Mouse (Mus musculus) heart, embryonic 16.5 days (tissue): ENCODE measurements around the gene Syne2. TPM values are rescaled to one million over a fixed set of nuclear protein-coding genes. Genes with fewer than 3 reads are reported as not detected.

Experiments
- ATAC-seq: fragments of 200-750 bp; cut with Nextera tagmentation; replicated peaks from 2 replicates; pipeline ENCODE4 v1.8.0; 2017; ENCODE audit warnings: moderate number of reproducible peaks; ENCODE audit not compliant: insufficient read depth, low FRiP score; ENCODE audit errors: extremely low read depth
- H3K27ac ChIP-seq: fragments of 300-500 bp; sonication (generic); 2 replicates; pipeline ENCODE4 v1.5.1; 2014; ENCODE audit warnings: mild to moderate bottlenecking, low read length, control low read depth, moderate library complexity
- H3K27me3 ChIP-seq: fragments of 300-500 bp; sonication (generic); 2 replicates; pipeline ENCODE4 v1.6.1; 2014; ENCODE audit warnings: low read length, mixed read lengths; ENCODE audit not compliant: control insufficient read depth, insufficient read depth
- H3K36me3 ChIP-seq: fragments of 300-500 bp; sonication (generic); 2 replicates; pipeline ENCODE4 v1.6.1; 2014; ENCODE audit not compliant: control insufficient read depth, insufficient read depth
- H3K4me1 ChIP-seq: fragments of 300-500 bp; sonication (generic); 2 replicates; pipeline ENCODE4 v1.6.1; 2014; ENCODE audit warnings: low read length, mixed read lengths; ENCODE audit not compliant: control insufficient read depth, insufficient read depth
- H3K4me2 ChIP-seq: fragments of 300-500 bp; sonication (generic); 2 replicates; pipeline ENCODE4 v1.6.1; 2014; ENCODE audit warnings: low read depth, mild to moderate bottlenecking, control low read depth, low read length
- H3K4me3 ChIP-seq: fragments of 300-500 bp; sonication (generic); 2 replicates; pipeline ENCODE4 v1.5.1; 2014; ENCODE audit warnings: mild to moderate bottlenecking, control low read depth, low read length
- H3K9ac ChIP-seq: fragments of 300-500 bp; sonication (generic); 2 replicates; pipeline ENCODE4 v1.6.1; 2014; ENCODE audit warnings: low read length, control low read depth
- H3K9me3 ChIP-seq: fragments of 300-500 bp; sonication (generic); replicated peaks from 2 replicates; pipeline ENCODE4 v1.6.1; 2016; ENCODE audit warnings: low read length; ENCODE audit not compliant: control insufficient read depth
- WGBS: fragments of 180-500 bp; shearing (Covaris S2); extraction: QIAGEN DNeasy Blood & Tissue Kit; methylation state at CpG from one replicate; pipeline ENCODE4 v1.1.7; 2014; 5-methylcytosine and 5-hydroxymethylcytosine counted together
- polyA plus RNA-seq: library from polyadenylated mRNA; unstranded; fragments of >200 nt; fragmentation: Nextera tagmentation; extraction: Ambion mirVana; gene quantifications from 2 replicates; pipeline ENCODE4 v1.2.1, GENCODE M21; 2015

Syne2 gene
- polyA plus RNA-seq, 1 experiment from 2014 or later = 38.4 TPM

DNA sequence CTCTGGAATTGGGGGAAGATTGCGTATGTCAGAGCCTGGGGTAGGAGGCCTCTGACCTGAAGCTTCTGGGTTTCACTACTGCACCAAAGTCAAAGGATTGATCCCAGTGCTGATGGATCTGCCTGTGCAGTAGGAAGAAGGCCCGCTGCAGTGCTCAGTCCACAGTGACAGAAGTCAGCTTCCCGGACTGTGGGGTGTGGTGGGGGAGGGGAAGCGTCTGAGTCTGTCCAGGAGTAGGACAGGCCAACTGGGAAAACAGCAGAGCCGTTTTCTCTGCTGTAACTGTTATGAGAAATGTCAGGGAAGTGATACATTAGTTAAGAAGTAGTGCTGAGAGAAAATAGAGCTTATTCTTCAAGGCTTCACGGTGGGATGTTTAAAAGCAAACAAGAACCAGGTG lies 4.2 kb downstream of the Syne2 start:
- Histone ChIP-seq H3K4me2 (no peak overlapping the region), H3K36me3 (no peaks in the 10 kb centered on the region), H3K4me3 (no peak overlapping the region), H3K4me1 (peaks cover 38% of the 10 kb centered on the region), H3K9me3 (no peaks in the 10 kb centered on the region), H3K9ac (0 out of 2 replicates have a peak overlapping the region, but pooled peaks have one; percentile 17), H3K27ac (0 out of 2 replicates have a peak overlapping the region, but pooled peaks have one; percentile 25), H3K27me3 (no peaks in the 10 kb centered on the region)
- 31% methylated on average over 6 of the region's 6 CpGs for WGBS
- ATAC-seq = no peak

DNA sequence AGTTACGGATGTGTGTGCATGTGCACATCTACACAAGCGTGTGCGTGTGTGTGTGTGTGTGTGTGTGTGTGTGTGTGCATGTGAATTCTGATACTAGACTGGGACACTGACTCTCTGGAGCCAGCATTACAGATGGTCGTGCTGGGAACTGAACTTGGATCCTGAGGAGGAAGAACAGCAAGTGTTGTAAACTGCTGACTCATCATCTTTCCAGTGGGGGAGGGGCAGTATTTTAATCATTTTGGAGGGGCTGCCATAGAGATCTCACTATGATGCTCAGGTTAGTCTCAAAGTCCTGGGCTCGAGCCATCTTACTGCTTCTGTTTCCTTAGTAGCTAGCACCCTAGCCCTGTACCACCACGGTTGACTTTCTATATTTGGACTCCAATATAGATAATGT lies 5.5 kb downstream of the Syne2 start:
- H3K27ac ChIP-seq = no peak overlapping the region
- H3K4me2 ChIP-seq = no peak overlapping the region
- no peaks in the 10 kb centered on the region for H3K36me3 ChIP-seq
- no peak for ATAC-seq
- H3K4me3 ChIP-seq = no peak overlapping the region
- 71% methylated on average over 6 of the region's 6 CpGs for WGBS
- no peaks in the 10 kb centered on the region for H3K27me3 ChIP-seq
- no peak overlapping the region for H3K9ac ChIP-seq
- H3K4me1 ChIP-seq = peaks cover 41% of the 10 kb centered on the region
- no peaks in the 10 kb centered on the region for H3K9me3 ChIP-seq

DNA sequence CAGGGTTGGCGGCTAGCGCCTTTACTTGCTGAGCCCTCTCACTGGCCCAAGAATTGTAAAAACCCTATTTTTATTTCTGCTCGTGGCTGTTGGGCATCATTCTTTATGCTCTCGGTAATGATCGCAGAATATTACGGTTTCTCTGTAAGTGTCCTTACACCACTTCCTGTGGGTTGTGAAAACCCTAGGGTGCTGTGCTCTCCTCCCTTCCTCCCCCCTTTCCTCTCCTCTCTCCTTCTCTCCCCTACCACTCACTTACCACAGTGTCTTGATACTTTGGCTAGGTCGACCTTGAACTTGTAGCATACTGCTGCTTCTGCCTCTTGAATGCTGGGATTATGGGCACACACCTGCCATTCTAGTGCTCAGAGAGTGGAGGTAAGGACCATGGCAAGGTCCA lies 7.5 kb downstream of the Syne2 start:
- H3K9ac ChIP-seq = no peak overlapping the region
- H3K4me3 ChIP-seq = no peak overlapping the region
- peaks cover 32% of the 10 kb centered on the region for H3K4me1 ChIP-seq
- no peak overlapping the region for H3K27ac ChIP-seq
- no peak overlapping the region for H3K4me2 ChIP-seq
- 83% methylated on average over 7 of the region's 7 CpGs for WGBS
- H3K27me3 ChIP-seq = no peaks in the 10 kb centered on the region
- H3K9me3 ChIP-seq = no peaks in the 10 kb centered on the region
- no peak for ATAC-seq
- no peaks in the 10 kb centered on the region for H3K36me3 ChIP-seq

DNA sequence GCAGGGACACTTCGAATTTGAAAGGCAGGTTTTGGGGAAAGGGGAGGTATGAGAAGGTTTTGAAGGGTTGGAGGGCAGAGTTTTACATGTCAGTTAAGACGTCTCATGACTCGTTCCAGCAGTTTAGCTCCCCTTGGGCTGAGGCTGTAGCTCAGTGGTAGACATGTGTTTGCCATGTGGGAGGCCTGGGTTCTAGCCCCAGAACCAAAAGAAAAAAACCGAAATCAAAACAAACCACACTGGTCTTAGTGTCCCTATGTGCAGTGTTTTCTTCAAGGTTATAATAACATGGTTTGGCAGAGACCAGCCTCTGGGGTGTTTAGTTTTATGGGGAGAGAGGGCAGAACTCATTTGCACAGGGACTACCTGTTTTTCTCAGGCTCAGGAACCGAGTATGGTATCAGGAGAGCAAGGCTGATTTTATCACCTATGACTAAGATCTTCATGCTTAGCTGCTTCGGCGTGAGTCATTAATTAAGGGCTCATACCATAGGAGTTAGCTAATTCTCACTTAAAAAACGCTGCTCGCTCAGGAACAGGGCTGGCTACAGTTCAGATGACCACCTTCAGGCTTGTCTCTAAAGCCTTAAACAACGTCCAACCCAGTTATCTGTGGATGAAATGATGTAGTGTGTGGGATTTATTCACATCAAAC lies 8.9 kb downstream of the Syne2 start:
- WGBS = 46% methylated on average over 10 of the region's 10 CpGs
- no peak overlapping the region for H3K27ac ChIP-seq
- no peak overlapping the region for H3K9ac ChIP-seq
- peaks cover 32% of the 10 kb centered on the region for H3K4me1 ChIP-seq
- no peaks in the 10 kb centered on the region for H3K36me3 ChIP-seq
- H3K27me3 ChIP-seq = no peaks in the 10 kb centered on the region
- no peaks in the 10 kb centered on the region for H3K9me3 ChIP-seq
- no peak for ATAC-seq
- no peak overlapping the region for H3K4me2 ChIP-seq
- no peak overlapping the region for H3K4me3 ChIP-seq

DNA sequence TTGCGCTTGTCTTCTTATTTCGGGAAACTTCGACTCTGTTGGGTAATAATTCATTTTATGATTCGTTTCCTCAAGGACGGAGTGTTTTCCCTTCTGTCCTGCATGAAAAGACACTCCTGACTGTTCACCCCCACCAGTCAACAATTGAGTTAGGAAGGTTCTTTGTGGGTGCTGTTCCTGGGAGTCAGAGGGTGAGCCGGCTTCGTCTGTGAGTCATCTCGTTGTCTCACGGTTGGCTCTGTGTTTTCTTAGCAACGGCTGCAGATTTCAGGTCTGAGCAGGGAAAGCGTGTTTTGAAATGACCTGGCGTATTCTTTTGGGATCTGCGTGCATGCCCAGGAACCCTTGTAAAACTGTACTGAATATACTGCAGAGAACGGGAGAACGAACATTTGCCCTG lies 9.8 kb downstream of the Syne2 start:
- H3K27ac ChIP-seq = no peak overlapping the region
- H3K4me3 ChIP-seq = no peak overlapping the region
- WGBS = 65% methylated on average over 15 of the region's 15 CpGs
- no peak for ATAC-seq
- H3K36me3 ChIP-seq = no peaks in the 10 kb centered on the region
- H3K9ac ChIP-seq = no peak overlapping the region
- no peak overlapping the region for H3K4me2 ChIP-seq
- no peaks in the 10 kb centered on the region for H3K27me3 ChIP-seq
- H3K4me1 ChIP-seq = peaks cover 26% of the 10 kb centered on the region
- H3K9me3 ChIP-seq = no peaks in the 10 kb centered on the region

DNA sequence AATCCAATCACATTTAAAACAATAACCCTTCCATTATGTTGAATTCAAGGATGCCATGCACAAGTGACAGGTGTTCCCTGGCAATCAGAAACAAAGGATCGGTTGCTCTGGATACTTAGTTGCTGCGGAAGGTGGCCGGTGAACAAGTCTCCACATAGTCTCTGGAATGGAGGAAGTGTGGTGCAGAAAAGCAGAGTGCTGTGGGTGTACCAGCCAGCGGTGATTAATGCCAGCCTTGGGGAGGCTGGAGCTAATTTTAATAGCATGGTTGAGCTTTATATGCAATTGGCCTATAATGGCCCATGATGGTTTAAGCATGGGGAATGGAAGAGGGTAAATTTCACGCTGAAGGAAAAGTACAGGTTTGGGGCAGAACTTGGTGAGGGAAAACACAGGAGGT lies 11.7 kb downstream of the Syne2 start:
- Histone ChIP-seq H3K36me3 (no peaks in the 10 kb centered on the region), H3K4me3 (no peak overlapping the region), H3K4me1 (peaks cover 35% of the 10 kb centered on the region), H3K27me3 (no peaks in the 10 kb centered on the region), H3K9ac (no peak overlapping the region), H3K27ac (no peak overlapping the region), H3K4me2 (no peak overlapping the region), H3K9me3 (no peaks in the 10 kb centered on the region)
- 88% methylated on average over 5 of the region's 5 CpGs for WGBS
- no peak for ATAC-seq

DNA sequence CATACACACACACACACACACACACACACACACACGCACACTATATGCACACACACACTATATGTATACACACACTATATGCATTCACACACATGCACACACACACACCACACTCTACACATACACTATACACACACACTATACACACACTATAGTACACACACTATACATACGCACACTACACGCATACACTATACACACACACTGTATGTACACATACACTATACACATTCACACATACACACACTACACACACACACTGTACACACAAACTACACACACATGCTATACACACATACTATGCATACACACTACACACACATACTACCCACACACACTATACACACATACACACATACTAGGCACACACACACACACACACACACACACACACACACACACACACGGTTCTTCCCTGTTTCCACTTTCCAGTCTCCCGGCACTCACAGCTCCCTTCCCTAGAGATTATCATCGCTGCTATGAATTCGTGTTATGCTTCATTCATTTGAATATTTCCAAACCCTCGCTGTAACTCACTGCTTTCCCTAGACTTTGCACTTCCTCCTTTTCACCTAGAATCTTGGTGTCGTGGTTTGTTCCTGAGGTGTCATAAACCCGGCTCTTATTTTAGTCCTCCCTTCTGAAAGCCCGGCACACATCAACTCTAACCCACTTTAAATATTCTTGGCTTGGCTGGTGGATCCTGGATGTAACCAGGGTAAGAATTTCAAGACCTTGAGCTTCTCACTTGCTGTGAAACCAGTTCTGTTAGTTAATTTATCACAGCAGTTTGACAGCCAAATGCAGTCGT lies 15.4 kb downstream of the Syne2 start:
- H3K9me3 ChIP-seq = no peaks in the 10 kb centered on the region
- peaks cover 34% of the 10 kb centered on the region for H3K4me1 ChIP-seq

DNA sequence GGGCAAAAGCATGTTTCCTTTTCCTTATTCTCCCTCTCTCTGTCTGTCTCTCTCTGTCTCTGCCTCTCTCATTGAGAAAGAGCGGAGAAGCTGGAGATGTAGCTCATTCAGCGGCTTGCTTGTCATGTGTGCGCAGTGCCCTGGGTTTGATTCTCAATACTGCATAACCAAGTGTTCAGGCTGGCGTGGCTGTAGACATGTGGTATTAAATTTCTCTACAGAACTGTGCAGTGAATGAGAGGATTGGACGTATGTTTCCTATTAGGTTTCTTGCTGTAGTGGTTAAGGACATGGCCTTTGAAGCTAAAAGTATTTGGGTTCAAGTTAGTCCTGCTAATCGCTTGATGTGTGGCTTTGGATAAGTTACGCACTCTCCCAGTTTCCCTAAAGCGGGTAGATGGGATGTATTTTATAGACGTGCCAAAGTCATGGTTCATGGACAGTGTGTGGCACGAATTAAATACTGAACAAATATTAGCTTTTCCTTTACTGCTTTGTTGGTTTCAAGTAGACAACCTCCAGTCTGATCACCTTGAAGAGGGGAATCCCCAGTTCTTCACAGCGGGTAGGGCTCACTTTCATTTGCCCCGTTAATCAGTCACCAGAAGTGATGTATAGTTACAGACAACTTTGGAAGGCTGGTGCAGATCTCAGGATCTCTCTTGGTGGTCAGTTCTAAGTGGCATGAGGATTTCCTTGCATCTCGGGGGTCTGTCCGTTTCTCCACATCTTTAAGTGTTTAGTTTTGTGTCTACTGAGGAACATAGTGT lies 16.2 kb downstream of the Syne2 start:
- H3K36me3 ChIP-seq = no peaks in the 10 kb centered on the region
- WGBS = 68% methylated on average over 14 of the region's 14 CpGs
- no peak overlapping the region; the same call in 1 of the 2 replicates for H3K4me2 ChIP-seq
- H3K27me3 ChIP-seq = no peaks in the 10 kb centered on the region
- no peak overlapping the region for H3K9ac ChIP-seq
- H3K4me1 ChIP-seq = peaks cover 38% of the 10 kb centered on the region
- H3K9me3 ChIP-seq = no peaks in the 10 kb centered on the region
- ATAC-seq = no peak
- peak overlapping the region; percentile 30 for H3K27ac ChIP-seq
- no peak overlapping the region for H3K4me3 ChIP-seq

More for the DNA sequence above, 15.4 kb downstream of the Syne2 start:
- no peak overlapping the region for H3K4me3 ChIP-seq
- peak overlapping the region; percentile 29 for H3K4me2 ChIP-seq
- H3K36me3 ChIP-seq = no peaks in the 10 kb centered on the region
- peak overlapping the region; percentile 30 for H3K27ac ChIP-seq
- 39% methylated on average over 12 of the region's 12 CpGs for WGBS
- no peak for ATAC-seq
- no peak overlapping the region for H3K9ac ChIP-seq
- no peaks in the 10 kb centered on the region for H3K27me3 ChIP-seq
